Mouse (Mus musculus) monocyte, adult 59 days (primary cell): ENCODE measurements around the gene Srebf1. TPM values are rescaled to one million over a fixed set of nuclear protein-coding genes. Genes with fewer than 3 reads are reported as not detected.

Source experiments
- total RNA-seq, 2 experiments: library from RNA; stranded (reverse); gene quantifications; one replicate each; pipeline ENCODE4 v1.2.4; 2023

Gene Srebf1
- 100 to 1,000 TPM; 135 to 147 TPM for total RNA-seq

DNA sequence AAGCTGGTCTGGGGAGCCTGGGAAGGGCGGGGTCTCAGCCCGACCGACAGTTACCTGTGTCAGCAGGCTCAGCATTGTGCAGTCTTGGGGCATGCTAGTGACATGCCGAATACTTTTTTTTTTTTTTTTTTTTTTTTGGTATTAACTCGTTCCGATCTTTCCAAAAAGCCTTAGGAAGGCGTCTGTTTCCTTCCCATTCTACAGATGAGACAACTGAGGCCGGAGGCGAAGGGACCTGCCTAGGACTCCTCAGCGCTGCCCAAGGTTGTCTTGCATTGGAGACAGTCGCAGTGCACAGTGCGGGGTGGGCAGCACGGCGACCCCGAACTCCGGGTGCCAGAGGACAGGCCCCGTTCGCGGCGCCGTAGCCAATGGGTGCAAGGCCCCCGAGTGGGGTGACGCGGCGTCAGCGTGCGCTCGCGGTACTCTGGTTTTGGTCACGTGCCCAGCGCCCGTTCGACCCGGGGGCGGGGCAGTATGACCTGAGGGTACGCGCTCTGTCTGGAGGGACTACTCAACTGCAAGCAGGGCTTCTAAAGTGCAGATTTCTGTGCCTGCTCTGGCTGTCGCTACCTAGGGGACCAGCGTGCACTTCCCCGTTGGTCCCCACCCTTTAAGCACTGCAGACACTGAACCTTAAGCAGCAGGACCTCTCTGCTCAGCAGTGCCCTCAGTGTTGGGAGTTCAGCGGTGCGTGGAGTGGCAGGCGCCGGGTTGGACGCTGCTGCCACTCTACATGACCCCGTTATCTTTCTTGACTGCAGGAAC lies at the start of gene Srebf1:
Srebf1 (minus strand) TSS at position 113 of the 768 bp plus-strand sequence.

Other genes starting within 250 kb of the Srebf1 start
- 1 to 10 TPM in 1 of 2 experiments, not detected in 1; 1.3 TPM for gene Pemt, start 176.1 kb downstream of the Srebf1 start, total RNA-seq
- 10 to 100 TPM; 36.7 to 45.4 TPM for gene Rai1, start 117.6 kb downstream of the Srebf1 start, total RNA-seq
- 10 to 100 TPM; 23.3 to 27.6 TPM for gene Tom1l2, start 130.3 kb upstream of the Srebf1 start, total RNA-seq
- under 1 TPM in 1 of 2 experiments, not detected in 1; 0.26 TPM for gene Drc3, start 130.7 kb upstream of the Srebf1 start, total RNA-seq
- 10 to 100 TPM; 11.8 to 13.3 TPM for gene Gid4, start 194.6 kb upstream of the Srebf1 start, total RNA-seq
- gene Atpaf2, start 195.9 kb upstream of the Srebf1 start, total RNA-seq: 10 to 100 TPM; 16.3 to 19.5 TPM
- 10 to 100 TPM; 31.7 to 38.2 TPM for gene Drg2, start 232.0 kb upstream of the Srebf1 start, total RNA-seq
- under 1 TPM; 0.24 to 0.29 TPM for gene Myo15, start 246.8 kb upstream of the Srebf1 start, total RNA-seq